19 mouse cellular contexts compared by ENCODE assay signal in the genomic region with DNA sequence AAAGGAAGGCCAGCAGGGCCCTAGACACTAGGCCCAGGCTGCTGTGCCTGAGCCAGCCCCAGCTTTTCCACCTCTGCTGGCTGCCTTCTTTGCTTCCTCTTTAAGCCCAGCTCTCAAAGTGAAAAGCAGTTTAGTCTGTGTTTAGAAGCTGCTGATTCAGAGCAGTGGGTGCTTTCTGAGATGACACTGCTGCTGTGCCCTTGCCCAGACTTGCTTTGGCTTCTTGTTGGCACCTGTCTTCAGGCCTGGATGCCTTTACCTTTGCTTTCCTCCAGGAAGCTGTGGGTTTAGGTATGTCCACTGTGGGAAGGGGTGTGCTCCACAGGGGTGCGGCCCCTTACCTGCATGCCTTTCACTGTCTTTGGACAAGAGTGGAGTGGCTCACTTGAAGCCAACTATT. TPM values are rescaled to one million over a fixed set of nuclear protein-coding genes. Genes with fewer than 3 reads are reported as not detected.
DNase-seq lines count a peak whose midpoint lies in the region; ATAC-seq lines count a peak whose summit lies in the region.
"Had no signal": no experiment of that assay in that cellular context is flagged by ENCODE, and none has a peak within 500 bp of the region (broad histone marks: within the 10 kb centered on the region; RNA-seq: fewer than 3 reads in every experiment).

No protein-coding gene starts in this region.

- H3K36me3 ChIP-seq in stomach, embryonic 14.5 days (ENCODE audit: control insufficient read depth, insufficient read depth, low read length), result no peaks in the 10 kb centered on the region
- H3K36me3 ChIP-seq: embryonic facial prominence, embryonic 13.5 days; hindbrain, embryonic 15.5 days; neural tube, embryonic 13.5 days had no signal

- no peaks in the 10 kb centered on the region for H3K27me3 ChIP-seq in stomach, embryonic 14.5 days (ENCODE audit: control insufficient read depth, insufficient read depth, low read length)
- H3K27me3 ChIP-seq: embryonic facial prominence, embryonic 13.5 days; forebrain, embryonic 13.5 days; hindbrain, embryonic 15.5 days; neural tube, embryonic 13.5 days had no signal

- H3K4me3 ChIP-seq in stomach, embryonic 14.5 days (ENCODE audit: low read depth, low read length), result no peak overlapping the region
- H3K4me3 ChIP-seq: embryonic facial prominence, embryonic 13.5 days; forebrain, embryonic 13.5 days; hindbrain, embryonic 15.5 days; layer of hippocampus, adult 2 months; left cerebral cortex, adult 2 months; neural tube, embryonic 13.5 days had no signal

- 85% methylated on average over 1 of the region's 1 CpGs for WGBS in stomach, embryonic 14.5 days

- H3K9ac ChIP-seq in stomach, embryonic 14.5 days (replicated peaks; ENCODE audit: low read depth, low read length), result no peak overlapping the region
- H3K9ac ChIP-seq: embryonic facial prominence, embryonic 13.5 days; forebrain, embryonic 13.5 days; hindbrain, embryonic 15.5 days; lung, embryonic 14.5 days; neural tube, embryonic 13.5 days had no signal

- H3K4me2 ChIP-seq in stomach, embryonic 14.5 days (replicated peaks; ENCODE audit: low read depth, low read length), result no peak overlapping the region
- H3K4me2 ChIP-seq: embryonic facial prominence, embryonic 13.5 days; forebrain, embryonic 13.5 days; hindbrain, embryonic 15.5 days; lung, embryonic 14.5 days; neural tube, embryonic 13.5 days had no signal

- ATAC-seq in stomach, embryonic 14.5 days (ENCODE audit: insufficient number of reproducible peaks, insufficient read depth, low FRiP score, low read depth), result 0 out of 2 replicates have a peak, but pooled peaks have one; percentile 50
- ATAC-seq: activated CD4-positive, CD25-positive, alpha-beta regulatory T cell, adult 4 months; forebrain, embryonic 13.5 days had no signal

- H3K27ac ChIP-seq in stomach, embryonic 14.5 days (ENCODE audit: low read length), result no peak overlapping the region
- H3K27ac ChIP-seq: embryonic facial prominence, embryonic 13.5 days; forebrain, embryonic 13.5 days; hindbrain, embryonic 15.5 days; layer of hippocampus, adult 2 months; left cerebral cortex, adult 2 months; neural tube, embryonic 13.5 days had no signal

- no peaks in the 10 kb centered on the region for H3K9me3 ChIP-seq in stomach, embryonic 14.5 days (ENCODE audit: control insufficient read depth, low read depth, low read length)
- H3K9me3 ChIP-seq: embryonic facial prominence, embryonic 13.5 days; forebrain, embryonic 13.5 days; hindbrain, embryonic 15.5 days; neural tube, embryonic 13.5 days had no signal

- peak; percentile 88 for DNase-seq in heart, adult 11 months
- no peak for DNase-seq in heart, adult 9 months (ENCODE audit: low spot score in 2 of 2)
- peak; percentile 71 to 75 for DNase-seq in urinary bladder, adult 18-20 months (ENCODE audit: low spot score in 2 of 2)
- DNase-seq in urinary bladder, postnatal 10 days (ENCODE audit: low spot score), result no peak
- DNase-seq in kidney, adult 18-20 months, result no peak
- DNase-seq in lung, postnatal 36 days, result no peak
- no peak for DNase-seq in c-Kit-positive CD71-positive TER-119-positive erythroid progenitor cells, embryonic 14.5 days (ENCODE audit: low spot score)
- DNase-seq: cerebellum, adult 11 months; heart, postnatal 10 days; lung, embryonic 14.5 days; right cerebral cortex, postnatal 4 days had no signal

- no peaks in the 10 kb centered on the region for H3K4me1 ChIP-seq in stomach, embryonic 14.5 days (ENCODE audit: control insufficient read depth, insufficient read depth, low read length)
- H3K4me1 ChIP-seq: forebrain, embryonic 13.5 days; hindbrain, embryonic 15.5 days had no signal

RNA-seq across cellular contexts. Expression of a gene that starts 28.2 kb away (rescaled TPM):
- polyA plus RNA-seq in stomach, embryonic 14.5 days (2014; fragmentation: Nextera tagmentation; extraction: Ambion mirVana), result 34.4 and 37.1 TPM in 2 replicates

RNA-seq across cellular contexts. Expression of a gene that starts 28.2 kb away (rescaled TPM):
- polyA plus RNA-seq in stomach, embryonic 14.5 days (2014; fragmentation: Nextera tagmentation; extraction: Ambion mirVana), result 13.7 and 14.5 TPM in 2 replicates

RNA-seq across cellular contexts. Expression of a gene that starts 28.4 kb away (rescaled TPM):
- 6.2 and 8.0 TPM in 2 replicates for polyA plus RNA-seq in stomach, embryonic 14.5 days (2014; fragmentation: Nextera tagmentation; extraction: Ambion mirVana)

RNA-seq across cellular contexts. Expression of a gene that starts 34.0 kb away (rescaled TPM):
- polyA plus RNA-seq in stomach, embryonic 14.5 days (2014; fragmentation: Nextera tagmentation; extraction: Ambion mirVana), result 34.1 and 39.4 TPM in 2 replicates

Comparison
In these comparisons a context has a peak if more than half of its experiments do, and no peak if none do; other contexts are left out.
1. DNase-seq: peak in heart, adult 11 months (single experiment) and urinary bladder, adult 18-20 months (2 of 2); none in heart, adult 9 months (0 of 2), urinary bladder, postnatal 10 days (single experiment), kidney, adult 18-20 months (single experiment), lung, postnatal 36 days (single experiment) and c-Kit-positive CD71-positive TER-119-positive erythroid progenitor cells, embryonic 14.5 days (single experiment).